Mouse (Mus musculus): ENCODE measurements around the gene Gpatch3. TPM values are rescaled to one million over a fixed set of nuclear protein-coding genes. Genes with fewer than 3 reads are reported as not detected.

Gene Gpatch3
- 5.9 and 7.5 TPM in 2 replicates for polyA plus RNA-seq (2012; rRNA removed)

GRCm38 (mm10) chr4:133574070-133574842, at the start of gene Gpatch3:
Gene Gpatch3 (plus strand): TSS chr4:133574745.
- peak; percentile 19; the same call in 1 of the 2 replicates for TF ChIP-seq CTCF (IDR thresholded peaks at IDR 0.05; ENCODE audit: borderline replicate concordance, extremely low read depth, insufficient read depth, insufficient read length)
- TF ChIP-seq POLR2A (IDR thresholded peaks at IDR 0.05; ENCODE audit: borderline replicate concordance, extremely low read depth, insufficient read depth, insufficient read length, poor library complexity, severe bottlenecking) = peak; percentile 47; the same call in 1 of the 2 replicates
- DNase-seq (ENCODE audit: low read depth) = peak; percentile 97

GRCm38 (mm10) chr4:133527788-133528187, 46.8 kb upstream of the Gpatch3 start:
- no peak for DNase-seq (ENCODE audit: low read depth)

GRCm38 (mm10) chr4:133532777-133533176, 41.8 kb upstream of the Gpatch3 start:
- TF ChIP-seq POLR2A (IDR thresholded peaks at IDR 0.05; ENCODE audit: borderline replicate concordance, extremely low read depth, insufficient read depth, insufficient read length, poor library complexity, severe bottlenecking) (no peak), CTCF (IDR thresholded peaks at IDR 0.05; ENCODE audit: borderline replicate concordance, extremely low read depth, insufficient read depth, insufficient read length) (no peak)
- DNase-seq (ENCODE audit: low read depth) = no peak

More at GRCm38 (mm10) chr4:133527788-133528187, 46.8 kb upstream of the Gpatch3 start:
- no peak for TF ChIP-seq CTCF (IDR thresholded peaks at IDR 0.05; ENCODE audit: borderline replicate concordance, extremely low read depth, insufficient read depth, insufficient read length)
- no peak for TF ChIP-seq POLR2A (IDR thresholded peaks at IDR 0.05; ENCODE audit: borderline replicate concordance, extremely low read depth, insufficient read depth, insufficient read length, poor library complexity, severe bottlenecking)

GRCm38 (mm10) chr4:133536081-133536480, 38.5 kb upstream of the Gpatch3 start:
- TF ChIP-seq POLR2A (IDR thresholded peaks at IDR 0.05; ENCODE audit: borderline replicate concordance, extremely low read depth, insufficient read depth, insufficient read length, poor library complexity, severe bottlenecking) = no peak
- no peak for TF ChIP-seq CTCF (IDR thresholded peaks at IDR 0.05; ENCODE audit: borderline replicate concordance, extremely low read depth, insufficient read depth, insufficient read length)
- DNase-seq (ENCODE audit: low read depth) = no peak

- no peak for TF ChIP-seq POLR2A (IDR thresholded peaks at IDR 0.05; ENCODE audit: borderline replicate concordance, extremely low read depth, insufficient read depth, insufficient read length, poor library complexity, severe bottlenecking)
- no peak for TF ChIP-seq CTCF (IDR thresholded peaks at IDR 0.05; ENCODE audit: borderline replicate concordance, extremely low read depth, insufficient read depth, insufficient read length)
- DNase-seq (ENCODE audit: low read depth) = no peak
Observed at GRCm38 (mm10) chr4:133536652-133537051, 37.9 kb upstream of the Gpatch3 start.

- TF ChIP-seq CTCF (IDR thresholded peaks at IDR 0.05; ENCODE audit: borderline replicate concordance, extremely low read depth, insufficient read depth, insufficient read length) (no peak), POLR2A (IDR thresholded peaks at IDR 0.05; ENCODE audit: borderline replicate concordance, extremely low read depth, insufficient read depth, insufficient read length, poor library complexity, severe bottlenecking) (peak; percentile 93)
- DNase-seq (ENCODE audit: low read depth) = peak; percentile 98
Observed at GRCm38 (mm10) chr4:133545272-133546231, 29.0 kb upstream of the Gpatch3 start, which contains the start of gene Nudc. Gene Nudc (minus strand): TSS chr4:133545996.

- no peak for DNase-seq (ENCODE audit: low read depth)
Observed at GRCm38 (mm10) chr4:133552029-133552428, 22.5 kb upstream of the Gpatch3 start.

GRCm38 (mm10) chr4:133552768-133553447, 21.6 kb upstream of the Gpatch3 start, which contains the start of gene Nr0b2:
Gene Nr0b2 (plus strand): TSS chr4:133553376.
- TF ChIP-seq CTCF (IDR thresholded peaks at IDR 0.05; ENCODE audit: borderline replicate concordance, extremely low read depth, insufficient read depth, insufficient read length) = no peak
- no peak for TF ChIP-seq POLR2A (IDR thresholded peaks at IDR 0.05; ENCODE audit: borderline replicate concordance, extremely low read depth, insufficient read depth, insufficient read length, poor library complexity, severe bottlenecking)
- no peak for DNase-seq (ENCODE audit: low read depth)

More at GRCm38 (mm10) chr4:133552029-133552428, 22.5 kb upstream of the Gpatch3 start:
- TF ChIP-seq CTCF (IDR thresholded peaks at IDR 0.05; ENCODE audit: borderline replicate concordance, extremely low read depth, insufficient read depth, insufficient read length) (no peak), POLR2A (IDR thresholded peaks at IDR 0.05; ENCODE audit: borderline replicate concordance, extremely low read depth, insufficient read depth, insufficient read length, poor library complexity, severe bottlenecking) (no peak)

GRCm38 (mm10) chr4:133553448-133554330, 20.9 kb upstream of the Gpatch3 start:
- TF ChIP-seq POLR2A (IDR thresholded peaks at IDR 0.05; ENCODE audit: borderline replicate concordance, extremely low read depth, insufficient read depth, insufficient read length, poor library complexity, severe bottlenecking) (no peak), CTCF (IDR thresholded peaks at IDR 0.05; ENCODE audit: borderline replicate concordance, extremely low read depth, insufficient read depth, insufficient read length) (no peak)
- DNase-seq (ENCODE audit: low read depth) = no peak
